Mouse (Mus musculus) embryonic facial prominence, embryonic 11.5 days (tissue): ENCODE data around the gene Sbk1. TPM values are rescaled to one million over a fixed set of nuclear protein-coding genes. Genes with fewer than 3 reads are reported as not detected.

Source experiments
- ATAC-seq: fragments of 200-750 bp; cut with Nextera tagmentation; replicated peaks from 2 replicates; pipeline ENCODE4 v1.8.0; 2017; ENCODE audit warnings: low read depth; ENCODE audit not compliant: insufficient number of reproducible peaks, low FRiP score, low TSS enrichment
- DNase-seq: peaks from one replicate; pipeline ENCODE4 v3.0.0-alpha.2; 2015; ENCODE audit warnings: low spot score
- H3K27ac ChIP-seq: fragments of 300-500 bp; sonication (generic); replicated peaks from 2 replicates; pipeline ENCODE4 v1.5.1; 2014; ENCODE audit warnings: mild to moderate bottlenecking, low read depth, low read length, control low read depth
- H3K27me3 ChIP-seq: fragments of 300-500 bp; sonication (generic); 2 replicates; pipeline ENCODE4 v1.6.1; 2014; ENCODE audit warnings: mild to moderate bottlenecking, low read length, moderate library complexity, mixed read lengths; ENCODE audit not compliant: control insufficient read depth, insufficient read depth
- H3K36me3 ChIP-seq: fragments of 300-500 bp; sonication (generic); replicated peaks from 2 replicates; pipeline ENCODE4 v1.6.1; 2014; ENCODE audit warnings: low read depth, mild to moderate bottlenecking, low read length, moderate library complexity, mixed read lengths; ENCODE audit not compliant: control insufficient read depth, insufficient read depth
- H3K4me1 ChIP-seq: fragments of 300-500 bp; sonication (generic); 2 replicates; pipeline ENCODE4 v1.6.1; 2014; ENCODE audit warnings: low read length, mixed read lengths; ENCODE audit not compliant: control insufficient read depth, insufficient read depth
- H3K4me2 ChIP-seq: fragments of 300-500 bp; sonication (generic); 2 replicates; pipeline ENCODE4 v1.6.1; 2014; ENCODE audit warnings: low read depth, mild to moderate bottlenecking, control low read depth, low read length, moderate library complexity
- H3K4me3 ChIP-seq: fragments of 300-500 bp; sonication (generic); 2 replicates; pipeline ENCODE4 v1.5.1; 2014; ENCODE audit warnings: low read depth, low read length, control low read depth
- H3K9ac ChIP-seq: fragments of 300-500 bp; sonication (generic); replicated peaks from 2 replicates; pipeline ENCODE4 v1.6.1; 2014; ENCODE audit warnings: mild to moderate bottlenecking, control low read depth, low read length
- H3K9me3 ChIP-seq: fragments of 300-500 bp; sonication (generic); replicated peaks from 2 replicates; pipeline ENCODE4 v1.6.1; 2016; ENCODE audit warnings: mild to moderate bottlenecking, low read length, inconsistent platforms, mixed read lengths; ENCODE audit not compliant: control insufficient read depth
- WGBS: fragments of 180-500 bp; shearing (Covaris S2); extraction: QIAGEN DNeasy Blood & Tissue Kit; methylation state at CpG from one replicate; pipeline ENCODE4 v1.1.7; 2014; 5-methylcytosine and 5-hydroxymethylcytosine counted together
- polyA plus RNA-seq: library from polyadenylated mRNA; unstranded; fragments of >200 nt; fragmentation: Nextera tagmentation; extraction: Ambion mirVana; gene quantifications from 2 replicates; pipeline ENCODE4 v1.2.1, GENCODE M21; 2014

The Sbk1 gene
- polyA plus RNA-seq, 1 experiment from 2014 or later, result 88.3 TPM

- Histone ChIP-seq H3K9ac (no peak overlapping the region), H3K4me1 (no peaks in the 10 kb centered on the region), H3K9me3 (no peaks in the 10 kb centered on the region), H3K27ac (no peak overlapping the region), H3K4me2 (no peak overlapping the region), H3K27me3 (no peaks in the 10 kb centered on the region), H3K36me3 (no peaks in the 10 kb centered on the region), H3K4me3 (no peak overlapping the region)
- ATAC-seq, result no peak
- WGBS, result 78% methylated on average over 8 of the region's 8 CpGs
- no peak for DNase-seq
These were observed 66.5 kb downstream of the Sbk1 start for GRCm38 (mm10) chr7:126338906-126339305.

- 83% methylated on average over 8 of the region's 8 CpGs for WGBS
- no peaks in the 10 kb centered on the region for H3K4me1 ChIP-seq
- H3K9ac ChIP-seq, result no peak overlapping the region
- DNase-seq (no peak), ATAC-seq (no peak)
- H3K27ac ChIP-seq, result no peak overlapping the region
- H3K4me2 ChIP-seq, result no peak overlapping the region
- H3K9me3 ChIP-seq, result no peaks in the 10 kb centered on the region
- H3K4me3 ChIP-seq, result no peak overlapping the region
- no peaks in the 10 kb centered on the region for H3K36me3 ChIP-seq
- no peaks in the 10 kb centered on the region for H3K27me3 ChIP-seq
These were observed 67.1 kb downstream of the Sbk1 start for GRCm38 (mm10) chr7:126339521-126339971.

GRCm38 (mm10) chr7:126340206-126340618, 67.8 kb downstream of the Sbk1 start:
- DNase-seq (no peak), ATAC-seq (no peak)
- 75% methylated on average over 6 of the region's 6 CpGs for WGBS

GRCm38 (mm10) chr7:126340896-126341295, 68.5 kb downstream of the Sbk1 start:
- Histone ChIP-seq H3K36me3 (no peaks in the 10 kb centered on the region), H3K27me3 (no peaks in the 10 kb centered on the region), H3K9me3 (no peaks in the 10 kb centered on the region), H3K27ac (no peak overlapping the region), H3K4me1 (no peaks in the 10 kb centered on the region; the same call in 1 of the 2 replicates), H3K4me2 (no peak overlapping the region), H3K4me3 (no peak overlapping the region), H3K9ac (no peak overlapping the region)
- ATAC-seq (no peak), DNase-seq (no peak)
- WGBS, result 52% methylated on average over 6 of the region's 6 CpGs

More at GRCm38 (mm10) chr7:126340206-126340618, 67.8 kb downstream of the Sbk1 start:
- no peaks in the 10 kb centered on the region for H3K9me3 ChIP-seq
- no peak overlapping the region for H3K4me3 ChIP-seq
- H3K36me3 ChIP-seq, result no peaks in the 10 kb centered on the region
- no peaks in the 10 kb centered on the region; the same call in 1 of the 2 replicates for H3K4me1 ChIP-seq
- H3K4me2 ChIP-seq, result no peak overlapping the region
- H3K9ac ChIP-seq, result no peak overlapping the region
- no peaks in the 10 kb centered on the region for H3K27me3 ChIP-seq
- no peak overlapping the region for H3K27ac ChIP-seq

Other genes with a start within 250 kb of the Sbk1 start
- 0.70 and 0.75 TPM in 2 replicates for gene Gsg1l, start 190.2 kb upstream of the Sbk1 start, polyA plus RNA-seq
- 60.8 and 61.0 TPM in 2 replicates for gene Xpo6, start 72.1 kb upstream of the Sbk1 start, polyA plus RNA-seq
- 2.1 and 3.5 TPM in 2 replicates for gene Lat, start 97.0 kb downstream of the Sbk1 start, polyA plus RNA-seq
- 31.5 and 35.0 TPM in 2 replicates for gene Spns1, start 104.8 kb downstream of the Sbk1 start, polyA plus RNA-seq
- gene Nfatc2ip, start 124.1 kb downstream of the Sbk1 start, polyA plus RNA-seq, result 3.5 and 4.3 TPM in 2 replicates
- not detected in 2 replicates for gene Cd19, start 142.3 kb downstream of the Sbk1 start, polyA plus RNA-seq
- 18.6 and 24.8 TPM in 2 replicates for gene Rabep2, start 156.1 kb downstream of the Sbk1 start, polyA plus RNA-seq
- gene Atp2a1, start 190.5 kb downstream of the Sbk1 start, polyA plus RNA-seq, result 6.6 and 6.7 TPM in 2 replicates
- 36.3 and 39.3 TPM in 2 replicates for gene Sh2b1, start 202.8 kb downstream of the Sbk1 start, polyA plus RNA-seq
- gene Tufm, start 214.7 kb downstream of the Sbk1 start, polyA plus RNA-seq, result 158 and 159 TPM in 2 replicates
- 44.8 and 46.2 TPM in 2 replicates for gene Atxn2l, start 230.8 kb downstream of the Sbk1 start, polyA plus RNA-seq